Mouse (Mus musculus) olfactory bulb, adult 2 months (tissue): ENCODE data around the gene Ankrd60.

ENCODE experiments used
- CTCF ChIP-seq: fragments of 200-500 bp; IDR thresholded peaks from 2 replicates; pipeline ENCODE4 v1.5.1; 2012; ENCODE audit warnings: low read depth, mild to moderate bottlenecking, low read length, moderate library complexity; ENCODE audit not compliant: insufficient read depth
- POLR2A ChIP-seq: fragments of 200-500 bp; IDR thresholded peaks from 2 replicates; pipeline ENCODE4 v1.6.1; 2012; ENCODE audit warnings: mild to moderate bottlenecking, low read depth, low read length, moderate library complexity; ENCODE audit not compliant: insufficient read depth

DNA sequence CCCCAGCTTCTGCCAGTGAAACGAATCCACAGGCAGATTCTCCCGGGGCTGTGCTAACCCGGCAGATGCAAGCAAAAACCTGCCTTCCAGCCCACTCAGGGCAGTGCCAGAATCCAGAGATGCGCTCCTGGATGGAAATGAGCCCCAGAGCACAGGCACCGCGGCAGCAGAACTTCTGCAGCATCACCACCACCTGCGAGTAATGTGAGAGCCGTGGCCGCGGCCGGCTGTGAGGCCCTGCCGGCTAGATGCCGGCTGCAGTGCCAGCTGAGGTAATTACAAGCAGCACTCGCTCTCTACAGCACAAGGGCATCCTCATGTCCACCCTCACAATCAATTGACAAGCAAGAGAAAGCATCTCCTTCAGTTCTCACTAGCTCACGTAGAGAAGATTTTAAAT, 6.2 kb upstream of the Ankrd60 start:
- TF ChIP-seq CTCF (no peak), POLR2A (no peak)
